Mouse (Mus musculus) adrenal gland, adult 8-10 months (tissue): Measurements from ENCODE around the gene Pcdh7. TPM values are rescaled to one million over a fixed set of nuclear protein-coding genes. Genes with fewer than 3 reads are reported as not detected.

Experiments
- DNase-seq: peaks from one replicate; pipeline ENCODE4 v3.0.0; 2022
- total RNA-seq, 4 experiments: library from RNA; stranded (reverse); gene quantifications; 2 replicates each; pipeline ENCODE4 v1.2.4; 2022

Gene Pcdh7
- total RNA-seq, 4 experiments from 2014 or later: 1.6 to 3.4 (median 2.0) TPM

DNA sequence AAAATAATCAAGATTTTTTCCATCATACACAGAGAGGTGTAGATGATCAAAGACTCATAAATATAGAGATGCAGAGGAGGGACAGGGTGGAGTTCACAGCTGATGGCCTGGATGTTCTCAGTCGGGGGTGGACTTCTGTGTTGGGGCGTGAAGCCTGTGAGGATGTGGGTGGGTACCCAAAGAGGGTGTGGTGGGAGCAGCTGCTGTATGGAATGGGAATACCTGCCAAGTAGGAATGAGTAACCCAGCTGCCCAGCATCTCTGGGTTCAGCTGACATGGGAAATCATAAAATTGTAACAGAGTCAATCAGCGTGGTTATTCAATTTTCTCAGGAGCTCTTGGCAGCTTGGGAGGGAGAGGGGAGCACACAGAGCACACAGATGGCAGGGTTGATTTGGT is 85.3 kb downstream of the Pcdh7 start:
- DNase-seq: no peak

GRCm38 (mm10) chr5:57803890-57804289 is 86.1 kb downstream of the Pcdh7 start:
- DNase-seq: no peak

DNA sequence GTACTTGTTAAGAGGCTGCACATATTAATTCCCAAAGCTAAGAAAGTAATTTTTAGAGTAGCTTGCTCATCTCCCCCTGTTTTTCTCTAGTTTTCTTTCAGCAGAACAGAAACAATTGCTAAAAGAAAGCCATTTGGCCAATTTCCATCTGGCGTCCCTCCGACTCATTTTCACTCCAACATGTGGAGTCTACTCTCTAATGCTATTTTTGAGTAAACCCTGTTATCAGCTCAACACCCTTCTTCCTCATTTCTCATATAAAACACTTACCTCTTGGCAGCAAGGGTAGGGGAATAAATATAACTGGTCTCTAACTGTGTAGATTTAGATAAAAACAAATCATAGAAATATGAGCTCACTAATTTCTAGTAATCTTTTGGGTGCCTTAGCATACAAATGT is 89.6 kb downstream of the Pcdh7 start:
- no peak for DNase-seq

DNA sequence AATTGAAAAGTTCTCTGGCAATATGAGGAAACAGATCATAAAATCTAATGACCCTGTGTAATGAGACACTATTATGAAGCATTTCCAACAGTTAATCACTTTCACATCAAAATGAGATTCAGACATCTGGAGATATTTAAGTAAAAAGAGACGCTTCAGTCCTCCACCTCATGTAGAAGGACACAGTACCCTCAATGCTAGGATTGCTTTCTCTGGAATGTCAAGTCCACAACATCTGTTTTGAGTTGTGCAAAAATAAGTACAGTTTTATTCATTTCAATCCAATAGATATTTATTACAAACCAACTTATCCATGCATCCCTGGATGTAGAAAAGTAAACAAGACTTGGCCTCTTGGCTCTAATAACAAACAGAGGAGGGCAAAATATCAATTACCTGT is 92.9 kb downstream of the Pcdh7 start:
- no peak for DNase-seq

DNA sequence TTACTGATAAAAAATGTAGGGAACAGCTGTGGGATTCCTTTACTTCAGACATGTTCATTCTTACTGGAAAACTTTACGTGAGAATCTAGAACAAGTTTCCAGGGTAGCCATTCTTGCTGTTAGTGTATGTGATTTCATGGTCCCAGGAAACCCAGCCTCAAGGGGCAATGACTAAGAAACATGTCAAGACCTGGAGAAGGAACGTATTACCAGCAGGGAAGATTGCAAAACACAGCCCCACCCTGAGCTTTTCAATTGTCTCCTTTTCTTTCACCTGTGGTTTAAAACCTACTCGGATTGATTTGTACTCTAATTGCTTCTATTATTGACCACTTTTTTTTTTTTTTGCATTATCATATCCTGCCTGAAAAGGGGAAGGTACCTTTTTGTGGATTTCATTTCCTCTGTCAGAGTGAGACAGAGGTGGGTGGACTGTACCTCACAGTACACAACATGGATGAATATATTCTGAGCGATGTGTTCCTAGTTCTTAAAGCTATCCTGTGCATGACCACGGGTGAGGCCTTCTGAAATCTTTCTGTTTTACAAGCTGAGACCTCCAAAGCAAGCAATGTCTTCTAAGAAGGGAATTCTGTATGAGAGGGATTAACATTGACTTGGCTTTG is 98.3 kb downstream of the Pcdh7 start:
- DNase-seq: no peak

DNA sequence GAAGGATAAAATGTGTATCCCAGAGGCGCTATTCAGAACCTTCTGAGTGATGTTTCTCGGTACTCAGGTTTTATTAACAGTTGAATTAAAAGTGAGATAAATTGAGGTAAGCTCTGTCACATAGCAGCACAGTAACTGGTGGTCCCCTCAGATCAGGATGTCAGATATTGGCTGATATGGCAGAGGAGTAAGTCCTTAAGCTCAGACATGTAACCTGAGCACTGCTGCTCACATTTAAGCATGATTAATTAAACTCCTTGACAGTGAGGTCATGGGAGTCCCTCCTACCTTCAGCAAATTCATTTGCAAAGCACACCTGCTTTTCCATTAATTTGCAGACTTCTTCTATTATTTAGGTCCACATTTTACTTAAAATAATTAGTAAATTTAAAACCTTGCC is 102.0 kb downstream of the Pcdh7 start:
- no peak for DNase-seq

GRCm38 (mm10) chr5:57821099-57821498 is 103.3 kb downstream of the Pcdh7 start:
- no peak for DNase-seq

DNA sequence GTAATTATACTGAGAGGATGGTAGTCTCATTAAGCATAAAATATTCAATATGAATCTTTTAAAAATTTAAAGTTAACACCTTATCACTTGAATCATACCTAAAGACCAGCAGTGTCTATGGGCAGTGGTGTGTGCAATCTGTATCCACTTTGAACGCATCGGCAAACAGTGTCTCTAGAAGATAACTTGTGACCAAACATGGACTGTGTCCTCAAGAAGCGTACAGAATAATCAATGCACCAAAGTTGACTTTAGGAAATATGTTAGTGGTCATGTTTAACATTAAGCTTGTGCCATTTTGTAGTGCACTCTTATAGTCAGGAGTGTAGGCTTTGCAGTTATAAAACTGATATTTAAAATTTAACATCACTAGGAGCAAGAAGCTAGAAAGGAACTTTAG is 110.7 kb downstream of the Pcdh7 start:
- no peak for DNase-seq

DNA sequence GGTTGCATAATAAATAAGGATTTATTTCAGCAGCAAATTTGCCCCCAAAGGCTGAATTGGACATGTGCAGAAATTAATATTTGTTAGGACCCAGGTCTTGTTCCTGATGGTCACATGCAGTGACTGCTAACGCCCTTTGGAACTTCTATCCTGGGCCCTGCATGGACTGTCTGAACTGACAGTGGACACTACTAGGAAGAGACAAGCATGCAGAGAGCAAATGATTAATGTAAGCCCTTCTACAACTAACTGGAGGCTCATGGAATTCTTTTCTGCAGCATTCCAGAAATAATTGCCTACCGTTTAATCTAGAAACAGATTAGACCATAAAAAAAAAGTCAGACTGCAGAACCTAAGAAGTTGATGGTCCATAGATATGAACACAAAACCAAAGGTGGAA is 119.4 kb downstream of the Pcdh7 start:
- DNase-seq: no peak

DNA sequence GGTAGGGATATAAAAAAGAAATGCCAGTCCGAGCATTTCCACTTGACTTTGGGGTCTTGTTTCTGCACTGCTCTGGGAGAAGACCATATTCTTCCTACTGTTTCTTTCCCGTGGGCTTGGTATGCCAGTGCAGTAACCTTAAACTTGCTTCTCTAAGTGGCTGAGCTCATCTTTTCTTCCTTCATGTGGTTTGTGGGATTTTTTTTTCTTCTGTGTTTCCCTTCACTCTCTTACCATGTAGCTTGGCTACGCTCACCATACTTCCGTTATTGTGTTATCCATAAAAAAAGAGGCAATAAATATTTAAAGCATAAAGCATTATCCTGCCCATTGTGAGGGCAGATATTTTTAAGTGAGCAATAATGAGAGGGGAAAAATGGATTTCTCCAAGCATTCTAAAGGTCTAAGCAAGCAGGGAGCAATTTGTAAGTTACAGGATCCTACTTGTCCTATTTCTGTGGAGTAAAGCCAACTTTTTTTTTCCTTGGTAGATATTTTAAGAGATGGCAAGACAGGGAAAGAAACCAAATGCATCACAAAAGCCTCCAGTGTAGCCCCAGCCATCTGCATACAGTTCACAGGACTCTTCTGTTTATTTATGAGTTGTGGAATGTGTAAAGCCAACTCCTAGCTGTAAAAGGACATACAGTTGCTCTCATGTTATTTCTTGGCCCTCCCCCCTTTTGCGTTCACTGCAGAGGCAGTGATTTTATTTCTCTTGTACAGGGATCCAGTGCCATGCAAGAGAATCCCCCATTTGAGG is 123.8 kb downstream of the Pcdh7 start:
- DNase-seq: no peak

GRCm38 (mm10) chr5:57847500-57847899 is 129.7 kb downstream of the Pcdh7 start:
- no peak for DNase-seq

- no peak for DNase-seq
These were observed 132.3 kb downstream of the Pcdh7 start for GRCm38 (mm10) chr5:57850111-57850510.

DNA sequence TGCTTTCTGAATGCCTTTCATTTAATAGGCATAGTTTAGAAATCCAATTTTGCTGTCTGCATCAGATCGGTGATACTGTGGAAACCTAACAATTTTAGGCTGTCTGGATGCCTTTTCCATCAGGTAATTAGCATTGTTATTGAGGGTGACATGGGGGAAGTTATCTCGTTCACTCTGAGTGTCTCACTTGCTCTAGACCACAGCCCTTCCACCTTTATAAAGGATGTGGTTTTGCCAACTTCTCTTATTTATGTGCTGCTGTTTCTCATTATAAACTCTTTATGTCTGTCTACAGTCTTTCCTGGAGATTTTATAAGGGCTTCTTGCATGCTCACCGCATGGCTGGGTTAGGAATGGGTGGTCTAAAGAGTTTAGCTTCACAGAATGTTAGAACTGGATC is 139.5 kb downstream of the Pcdh7 start:
- DNase-seq: no peak

DNA sequence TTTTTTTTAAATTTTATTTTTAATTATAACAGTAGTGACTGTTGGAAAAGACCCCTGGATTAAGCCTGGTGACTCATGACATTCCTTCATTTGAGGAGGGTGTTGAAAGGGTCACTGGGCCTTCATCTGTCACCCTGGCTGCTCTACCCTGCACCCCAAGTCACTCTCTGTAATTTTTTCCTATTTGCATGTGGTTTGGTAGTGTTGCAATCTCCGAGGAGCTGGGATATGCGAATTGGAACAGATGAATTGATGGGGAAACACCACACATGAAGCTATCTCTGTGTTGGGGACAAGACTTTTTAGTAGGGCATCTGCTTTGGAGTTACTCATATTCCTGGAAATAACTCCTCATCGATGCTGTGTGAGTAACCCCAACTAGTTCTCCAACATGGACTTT is 146.5 kb downstream of the Pcdh7 start:
- DNase-seq: no peak

- no peak for DNase-seq
These were observed 147.5 kb downstream of the Pcdh7 start for GRCm38 (mm10) chr5:57865256-57865655.

GRCm38 (mm10) chr5:57866097-57866496 is 148.3 kb downstream of the Pcdh7 start:
- no peak for DNase-seq

GRCm38 (mm10) chr5:57867906-57868305 is 150.1 kb downstream of the Pcdh7 start:
- DNase-seq: no peak

DNA sequence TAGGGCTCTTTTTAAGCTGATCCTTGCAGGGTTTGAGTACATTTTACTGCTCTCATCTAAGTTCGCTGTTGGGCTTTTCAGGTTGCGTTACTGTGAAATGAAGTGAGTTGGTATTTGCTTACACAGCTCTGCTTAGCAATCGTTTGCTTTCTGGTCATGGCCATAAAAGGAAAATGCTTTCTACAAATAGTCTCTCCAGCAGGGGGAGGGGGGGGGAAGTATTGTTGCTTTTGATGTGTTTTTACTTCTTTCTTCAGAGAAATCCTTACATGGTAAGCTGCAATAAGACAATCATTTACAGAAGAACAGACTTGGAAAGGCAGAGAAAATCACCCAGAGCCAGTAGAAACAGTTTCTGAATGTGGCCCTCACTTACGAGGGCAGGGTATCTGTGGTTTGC is 150.9 kb downstream of the Pcdh7 start:
- DNase-seq: no peak

- no peak for DNase-seq
These were observed 153.0 kb downstream of the Pcdh7 start for GRCm38 (mm10) chr5:57870727-57871126.

GRCm38 (mm10) chr5:57884982-57885381 is 167.2 kb downstream of the Pcdh7 start:
- no peak for DNase-seq

GRCm38 (mm10) chr5:57899018-57899614 is 181.3 kb downstream of the Pcdh7 start:
- no peak for DNase-seq

DNA sequence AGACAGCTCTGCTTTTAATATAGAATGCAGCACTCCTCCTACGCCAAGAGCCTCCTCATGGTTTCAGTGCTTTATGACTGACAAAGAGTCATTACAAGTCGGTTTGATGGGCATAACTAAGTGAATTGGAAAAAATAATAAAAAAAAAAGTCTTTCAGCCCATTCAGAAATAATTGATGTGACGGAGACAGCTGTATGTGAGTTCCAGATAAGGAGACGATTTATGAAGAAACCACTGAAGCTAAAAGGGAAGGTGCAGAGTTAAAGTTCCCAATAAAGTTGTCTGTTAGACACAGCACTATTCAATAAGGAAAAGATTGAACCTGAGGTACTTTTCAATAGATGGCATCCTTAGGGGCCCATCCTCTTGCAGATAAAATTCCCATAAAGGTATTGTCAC is 189.5 kb downstream of the Pcdh7 start:
- DNase-seq: no peak

DNA sequence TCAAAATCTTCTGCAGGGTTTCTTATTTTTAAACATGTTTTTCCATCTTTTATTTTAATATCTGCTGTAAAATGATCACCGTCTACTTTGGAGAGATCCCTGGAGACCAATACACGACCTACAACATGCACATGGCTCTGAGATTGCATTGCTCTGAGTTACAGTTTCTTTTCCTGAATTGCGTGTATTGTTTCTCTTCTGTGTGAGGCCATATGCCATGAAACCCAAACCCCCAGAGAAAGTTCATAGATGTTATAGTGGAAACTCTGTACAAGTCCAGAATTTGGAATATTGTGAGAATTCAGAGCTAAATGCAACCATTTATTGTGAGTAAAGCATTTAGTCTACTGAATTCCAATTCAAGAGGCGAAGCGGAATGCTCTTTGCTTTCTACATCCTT is 203.4 kb downstream of the Pcdh7 start:
- no peak for DNase-seq

DNA sequence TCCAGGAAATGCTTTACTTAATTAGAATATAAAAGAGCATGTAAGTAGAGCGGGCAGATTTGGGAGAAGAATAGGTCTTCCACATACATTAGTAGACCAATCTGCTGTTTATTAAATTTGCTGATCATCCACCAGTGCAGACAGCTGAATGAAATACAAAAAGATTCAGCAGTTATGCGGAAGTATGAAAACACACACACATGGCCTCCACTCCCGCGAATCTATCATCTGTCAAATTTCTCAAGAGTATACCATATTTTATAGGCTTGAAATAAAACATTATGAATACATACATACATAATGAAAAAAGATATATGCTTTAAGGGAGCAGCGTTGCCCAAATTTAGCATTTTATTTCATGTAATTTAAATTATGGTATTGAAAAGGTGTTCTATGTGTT is 213.6 kb downstream of the Pcdh7 start:
- no peak for DNase-seq
